Mouse (Mus musculus) hindbrain, embryonic 14.5 days (tissue): ENCODE measurements around the gene Yy1. TPM values are rescaled to one million over a fixed set of nuclear protein-coding genes. Genes with fewer than 3 reads are reported as not detected.
"Not testable (repeated sequence)": the region's sequence is repeated elsewhere in the genome, so short reads cannot be mapped to it uniquely, and the experiment has no call there.

Experiments
- ATAC-seq: fragments of 200-750 bp; cut with Nextera tagmentation; 2 replicates; pipeline ENCODE4 v1.8.0; 2017; ENCODE audit warnings: moderate number of reproducible peaks, mild to moderate bottlenecking, moderate TSS enrichment, moderate library complexity; ENCODE audit not compliant: low FRiP score
- DNase-seq: peaks from one replicate; pipeline ENCODE4 v3.0.0-alpha.2; 2015; ENCODE audit warnings: low spot score
- H3K27ac ChIP-seq: fragments of 300-500 bp; sonication (generic); 2 replicates; pipeline ENCODE4 v1.5.1; 2014; ENCODE audit warnings: mild to moderate bottlenecking, moderate library complexity
- H3K27me3 ChIP-seq: fragments of 300-500 bp; sonication (generic); 2 replicates; pipeline ENCODE4 v1.6.1; 2014; ENCODE audit warnings: mild to moderate bottlenecking, low read length, mixed read lengths; ENCODE audit not compliant: control insufficient read depth, insufficient read depth
- H3K36me3 ChIP-seq: fragments of 300-500 bp; sonication (generic); replicated peaks from 2 replicates; pipeline ENCODE4 v1.6.1; 2014; ENCODE audit not compliant: control insufficient read depth, insufficient read depth
- H3K4me1 ChIP-seq: fragments of 300-500 bp; sonication (generic); replicated peaks from 2 replicates; pipeline ENCODE4 v1.6.1; 2014; ENCODE audit warnings: antibody characterized with exemption, low read length, mixed read lengths; ENCODE audit not compliant: control insufficient read depth, insufficient read depth
- H3K4me2 ChIP-seq: fragments of 300-500 bp; sonication (generic); replicated peaks from 2 replicates; pipeline ENCODE4 v1.6.1; 2014; ENCODE audit warnings: mild to moderate bottlenecking, moderate library complexity
- H3K4me3 ChIP-seq: fragments of 300-500 bp; sonication (generic); replicated peaks from 2 replicates; pipeline ENCODE4 v1.5.1; 2014; ENCODE audit warnings: mild to moderate bottlenecking, low read length
- H3K9ac ChIP-seq: fragments of 300-500 bp; sonication (generic); 2 replicates; pipeline ENCODE4 v1.6.1; 2014
- H3K9me3 ChIP-seq: fragments of 300-500 bp; sonication (generic); 2 replicates; pipeline ENCODE4 v1.6.1; 2016; ENCODE audit warnings: low read length; ENCODE audit not compliant: control insufficient read depth
- WGBS: fragments of 180-500 bp; shearing (Covaris S2); extraction: QIAGEN DNeasy Blood & Tissue Kit; methylation state at CpG from one replicate; pipeline ENCODE4 v1.1.7; 2014; 5-methylcytosine and 5-hydroxymethylcytosine counted together
- polyA plus RNA-seq: library from polyadenylated mRNA; unstranded; fragments of >200 nt; fragmentation: Nextera tagmentation; extraction: Ambion mirVana; gene quantifications from 2 replicates; pipeline ENCODE4 v1.2.1, GENCODE M21; 2014

Gene Yy1
- polyA plus RNA-seq, 1 experiment from 2014 or later = 14.9 TPM

DNA sequence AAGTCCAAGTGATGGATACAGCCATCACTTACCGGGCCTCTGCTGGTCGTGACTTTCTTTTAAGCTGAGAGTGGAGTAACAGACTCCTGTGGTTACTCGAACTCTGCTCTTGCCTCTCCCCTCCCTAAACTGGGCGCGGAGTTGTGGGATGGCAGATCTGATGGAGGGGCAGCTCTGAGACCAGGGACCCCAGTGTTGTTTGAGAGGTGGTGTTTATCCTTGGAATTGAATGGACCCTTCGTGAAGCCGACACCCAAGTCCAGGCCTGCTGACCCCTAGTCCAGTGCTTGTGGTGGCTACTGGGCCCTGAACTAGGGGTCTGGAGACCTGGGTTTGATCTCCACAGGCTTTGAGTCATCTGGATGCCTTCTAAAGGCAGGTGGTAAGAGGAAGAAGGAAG lies 43.9 kb downstream of the Yy1 start:
- Histone ChIP-seq H3K9me3 (no peaks in the 10 kb centered on the region), H3K9ac (peak overlapping the region; percentile 68), H3K4me1 (peaks cover 43% of the 10 kb centered on the region), H3K27me3 (no peaks in the 10 kb centered on the region), H3K27ac (no peak overlapping the region), H3K4me3 (peak overlapping the region; percentile 66), H3K36me3 (peaks cover 12% of the 10 kb centered on the region), H3K4me2 (peak overlapping the region; percentile 88)
- DNase-seq (no peak), ATAC-seq (no peak)
- 55% methylated on average over 7 of the region's 7 CpGs for WGBS

DNA sequence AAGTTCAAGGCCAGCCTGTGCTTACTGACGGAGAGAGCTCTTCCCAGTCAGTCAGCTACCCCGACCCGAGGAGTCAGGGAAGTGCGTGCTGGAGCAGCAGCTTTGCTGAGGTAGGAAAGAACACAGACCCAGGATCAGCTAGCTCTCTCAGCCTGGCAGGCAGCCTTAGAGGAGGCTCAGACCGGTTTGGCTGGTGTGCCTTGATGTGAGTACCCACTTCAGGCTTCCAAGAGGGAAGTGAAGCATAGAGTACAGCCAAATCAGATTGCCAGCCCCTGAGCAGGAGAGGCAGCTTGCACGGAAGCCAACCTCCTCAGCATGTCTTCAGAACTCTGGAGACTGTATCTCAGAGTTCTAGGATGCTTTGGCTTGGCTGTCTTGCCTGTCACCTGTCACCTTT lies 48.4 kb downstream of the Yy1 start:
- Histone ChIP-seq H3K27me3 (no peaks in the 10 kb centered on the region), H3K9ac (no peak overlapping the region), H3K9me3 (no peaks in the 10 kb centered on the region), H3K27ac (no peak overlapping the region), H3K4me1 (peaks cover 22% of the 10 kb centered on the region), H3K4me2 (no peak overlapping the region), H3K4me3 (no peak overlapping the region), H3K36me3 (peaks cover 41% of the 10 kb centered on the region)
- DNase-seq (no peak), ATAC-seq (no peak)
- 90% methylated on average over 6 of the region's 6 CpGs for WGBS

GRCm38 (mm10) chr12:108842663-108843062 lies 49.9 kb downstream of the Yy1 start:
- H3K4me2 ChIP-seq = no peak overlapping the region
- H3K27me3 ChIP-seq = no peaks in the 10 kb centered on the region
- H3K9ac ChIP-seq = no peak overlapping the region
- H3K4me1 ChIP-seq = peaks cover 7% of the 10 kb centered on the region
- no peaks in the 10 kb centered on the region for H3K9me3 ChIP-seq
- H3K36me3 ChIP-seq = peaks cover 41% of the 10 kb centered on the region
- WGBS = 87% methylated on average over 7 of the region's 7 CpGs
- DNase-seq (no peak), ATAC-seq (no peak)
- no peak overlapping the region for H3K27ac ChIP-seq
- no peak overlapping the region for H3K4me3 ChIP-seq

GRCm38 (mm10) chr12:108848033-108848432 lies 55.3 kb downstream of the Yy1 start:
- peaks cover 17% of the 10 kb centered on the region for H3K36me3 ChIP-seq
- not testable (repeated sequence) for H3K4me3 ChIP-seq, ATAC-seq, H3K27ac ChIP-seq, H3K9me3 ChIP-seq, H3K4me2 ChIP-seq, DNase-seq, H3K27me3 ChIP-seq, H3K9ac ChIP-seq
- WGBS = 96% methylated on average over 3 of the region's 3 CpGs
- H3K4me1 ChIP-seq = peaks cover 12% of the 10 kb centered on the region; the same call in 1 of the 2 replicates

DNA sequence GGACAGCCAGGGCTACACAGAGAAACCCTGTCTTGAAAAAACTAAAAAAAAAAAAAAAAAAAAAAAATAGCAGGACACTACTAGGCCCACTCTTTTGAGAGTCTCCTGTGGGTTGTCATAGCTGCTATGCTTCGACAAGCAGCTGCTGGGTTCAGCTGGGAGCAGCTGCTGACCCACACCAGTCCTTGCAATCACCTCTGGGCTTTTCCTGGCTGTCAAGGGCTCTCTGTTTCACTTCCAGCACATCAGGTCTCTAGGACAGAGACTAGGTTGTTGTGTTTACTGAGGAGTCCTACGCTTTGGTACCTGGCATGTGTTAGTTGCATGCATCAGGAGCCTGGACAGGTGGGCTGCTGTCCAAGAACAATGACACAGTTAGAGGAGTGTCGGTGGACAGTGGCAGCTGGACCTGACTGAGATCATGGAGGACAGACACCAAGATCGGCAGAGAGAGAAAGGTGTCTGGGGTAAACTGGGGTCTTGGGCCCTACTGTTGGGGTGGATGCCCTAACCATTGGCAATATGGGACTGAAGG lies 56.8 kb downstream of the Yy1 start:
- ATAC-seq (no peak), DNase-seq (no peak)
- peaks cover 12% of the 10 kb centered on the region; the same call in 1 of the 2 replicates for H3K4me1 ChIP-seq
- H3K9me3 ChIP-seq = no peaks in the 10 kb centered on the region
- no peak overlapping the region; the same call in 1 of the 2 replicates for H3K27ac ChIP-seq
- no peak overlapping the region for H3K9ac ChIP-seq
- H3K4me3 ChIP-seq = no peak overlapping the region
- peaks cover 10% of the 10 kb centered on the region for H3K36me3 ChIP-seq
- WGBS = 80% methylated on average over 4 of the region's 4 CpGs
- no peaks in the 10 kb centered on the region for H3K27me3 ChIP-seq
- H3K4me2 ChIP-seq = no peak overlapping the region

GRCm38 (mm10) chr12:108850129-108850528 lies 57.4 kb downstream of the Yy1 start:
- H3K9me3 ChIP-seq = no peaks in the 10 kb centered on the region
- H3K27me3 ChIP-seq = no peaks in the 10 kb centered on the region
- ATAC-seq = no peak
- H3K27ac ChIP-seq = no peak overlapping the region
- H3K4me3 ChIP-seq = no peak overlapping the region
- WGBS = 53% methylated on average over 8 of the region's 8 CpGs
- H3K36me3 ChIP-seq = peaks cover 5% of the 10 kb centered on the region; the same call in 1 of the 2 replicates
- H3K4me2 ChIP-seq = no peak overlapping the region
- H3K9ac ChIP-seq = no peak overlapping the region
- no peak for DNase-seq
- H3K4me1 ChIP-seq = peaks cover 12% of the 10 kb centered on the region; the same call in 1 of the 2 replicates

GRCm38 (mm10) chr12:108850886-108851285 lies 58.1 kb downstream of the Yy1 start:
- Histone ChIP-seq H3K9me3 (no peaks in the 10 kb centered on the region), H3K27ac (no peak overlapping the region), H3K27me3 (no peaks in the 10 kb centered on the region), H3K9ac (no peak overlapping the region), H3K4me1 (peaks cover 12% of the 10 kb centered on the region; the same call in 1 of the 2 replicates), H3K36me3 (no peaks in the 10 kb centered on the region), H3K4me3 (no peak overlapping the region), H3K4me2 (no peak overlapping the region)
- DNase-seq = no peak
- WGBS = 89% methylated on average over 8 of the region's 8 CpGs
- no peak for ATAC-seq

DNA sequence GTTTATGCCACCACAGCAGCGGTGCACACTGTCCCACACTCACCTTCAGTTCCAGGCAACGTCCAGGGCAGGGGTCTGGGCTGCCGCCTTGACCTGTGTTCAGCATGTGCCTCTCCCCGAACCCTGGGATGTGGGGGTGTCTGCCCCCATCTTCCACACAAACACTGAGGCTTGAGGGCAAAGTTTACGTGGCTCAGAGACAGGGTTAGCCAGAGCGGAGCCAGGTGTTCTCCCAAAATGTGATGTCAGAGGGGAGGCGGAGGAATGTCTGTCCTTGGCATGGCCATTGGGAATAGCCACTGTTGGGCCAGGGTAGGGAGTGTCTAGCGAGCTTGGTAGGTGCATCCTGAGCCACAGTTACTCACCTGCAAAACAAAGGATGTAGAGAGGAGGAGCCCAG lies 60.0 kb downstream of the Yy1 start:
- H3K4me1 ChIP-seq = peaks cover 12% of the 10 kb centered on the region; the same call in 1 of the 2 replicates
- WGBS = 91% methylated on average over 8 of the region's 8 CpGs
- no peak overlapping the region for H3K4me3 ChIP-seq
- no peak for ATAC-seq
- no peaks in the 10 kb centered on the region for H3K27me3 ChIP-seq
- H3K9ac ChIP-seq = no peak overlapping the region
- DNase-seq = no peak
- H3K36me3 ChIP-seq = no peaks in the 10 kb centered on the region
- no peaks in the 10 kb centered on the region for H3K9me3 ChIP-seq
- H3K4me2 ChIP-seq = no peak overlapping the region
- H3K27ac ChIP-seq = no peak overlapping the region

DNA sequence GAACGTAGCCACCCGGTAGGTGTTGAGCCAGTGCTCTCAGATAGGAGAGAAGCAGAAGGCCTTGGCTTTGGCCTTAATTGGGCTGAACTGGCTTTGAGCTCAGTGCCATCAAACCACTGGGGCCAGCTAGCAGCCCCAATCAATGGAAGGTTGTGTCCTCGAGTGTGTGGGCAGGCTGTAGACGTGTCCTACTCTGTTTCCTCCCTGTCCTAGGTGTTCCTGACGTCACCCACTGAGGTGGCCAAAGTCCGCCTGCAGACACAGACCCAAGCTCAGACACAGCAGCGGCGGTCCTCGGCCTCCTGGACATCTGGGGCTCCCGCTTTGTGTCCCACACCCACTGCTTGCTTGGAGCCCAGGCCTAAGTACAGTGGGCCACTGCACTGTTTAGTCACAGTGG lies 62.3 kb downstream of the Yy1 start:
- no peak overlapping the region for H3K4me2 ChIP-seq
- peaks cover 8% of the 10 kb centered on the region for H3K36me3 ChIP-seq
- no peak overlapping the region for H3K9ac ChIP-seq
- ATAC-seq (no peak), DNase-seq (no peak)
- no peaks in the 10 kb centered on the region for H3K9me3 ChIP-seq
- peaks cover 8% of the 10 kb centered on the region; the same call in 1 of the 2 replicates for H3K4me1 ChIP-seq
- WGBS = 92% methylated on average over 10 of the region's 10 CpGs
- no peak overlapping the region for H3K27ac ChIP-seq
- no peaks in the 10 kb centered on the region for H3K27me3 ChIP-seq
- H3K4me3 ChIP-seq = no peak overlapping the region

- DNase-seq = no peak
Measured at GRCm38 (mm10) chr12:108856186-108856585, 63.4 kb downstream of the Yy1 start.

More at GRCm38 (mm10) chr12:108856186-108856585, 63.4 kb downstream of the Yy1 start:
- H3K4me2 ChIP-seq = no peak overlapping the region
- no peaks in the 10 kb centered on the region for H3K4me1 ChIP-seq
- no peak overlapping the region for H3K4me3 ChIP-seq
- peaks cover 19% of the 10 kb centered on the region for H3K36me3 ChIP-seq
- no peak overlapping the region for H3K9ac ChIP-seq
- H3K9me3 ChIP-seq = no peaks in the 10 kb centered on the region
- H3K27ac ChIP-seq = no peak overlapping the region
- ATAC-seq = no peak
- 91% methylated on average over 8 of the region's 8 CpGs for WGBS
- H3K27me3 ChIP-seq = no peaks in the 10 kb centered on the region
